Mouse (Mus musculus): ENCODE results near the gene Dnmbp. TPM values are rescaled to one million over a fixed set of nuclear protein-coding genes. Genes with fewer than 3 reads are reported as not detected.

Gene Dnmbp
- total and polyA plus RNA-seq, 3 experiments, result 5.4 to 9.4 TPM; not detected in 1

DNA sequence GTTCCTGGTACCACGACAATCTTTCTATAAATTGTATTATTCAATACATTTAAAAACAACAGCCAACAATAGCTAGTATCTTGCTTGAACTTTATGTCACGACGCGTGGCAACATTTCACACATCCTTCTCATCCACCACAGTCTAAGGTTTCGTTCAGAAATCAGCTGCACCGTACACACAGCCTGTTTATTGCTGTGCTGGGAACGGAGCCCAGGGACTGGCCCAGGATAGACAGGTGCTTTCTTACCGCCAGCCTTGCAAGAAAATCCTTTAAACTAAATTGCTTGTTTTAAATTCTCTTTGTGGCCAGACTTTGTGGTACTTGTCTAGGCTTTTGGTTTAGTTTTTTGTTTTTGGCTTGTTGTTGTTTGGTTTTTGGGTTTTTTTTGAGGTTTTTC, 62.6 kb downstream of the Dnmbp start:
- Histone ChIP-seq H3K4me1 (ENCODE audit: control insufficient read depth in 1 of 2, insufficient read depth in 2 of 2, low read length in 2 of 2) (no peaks in the 10 kb centered on the region), H3K27me3 (ENCODE audit: control insufficient read depth in 1 of 2, insufficient read depth in 2 of 2, low read length in 2 of 2) (no peaks in the 10 kb centered on the region)
- TF ChIP-seq TCF12 (IDR thresholded peaks at IDR 0.05; ENCODE audit: low read depth, low read length) (no peak), ZKSCAN1 (IDR thresholded peaks at IDR 0.05; ENCODE audit: low read depth, low read length) (no peak), CHD2 (IDR thresholded peaks at IDR 0.05; ENCODE audit: low read length) (no peak), KAT2A (conservative IDR thresholded peaks at IDR 0.05; ENCODE audit: low read depth, low read length) (no peak), NELFE (IDR thresholded peaks at IDR 0.05; ENCODE audit: low read depth, low read length) (no peak), USF1 (IDR thresholded peaks at IDR 0.05; ENCODE audit: low read depth, low read length) (no peak), ELF1 (IDR thresholded peaks at IDR 0.05; ENCODE audit: low read depth, low read length) (no peak), GATA1 (IDR thresholded peaks at IDR 0.05; ENCODE audit: low read depth, low read length) (no peak), JUND (IDR thresholded peaks at IDR 0.05; ENCODE audit: low read depth, low read length) (no peak), ZC3H11A (IDR thresholded peaks at IDR 0.05; ENCODE audit: low read depth, low read length) (no peak), EP300 (IDR thresholded peaks at IDR 0.05; ENCODE audit: low read depth in 1 of 2, low read length in 2 of 2) (no peak), HCFC1 (IDR thresholded peaks at IDR 0.05; ENCODE audit: low read depth, low read length) (no peak), POLR2AphosphoS2 (IDR thresholded peaks at IDR 0.05; ENCODE audit: low read length) (no peak), MAZ (IDR thresholded peaks at IDR 0.05; ENCODE audit: low read depth, low read length) (no peak), MYB (IDR thresholded peaks at IDR 0.05; ENCODE audit: low read depth, low read length) (no peak), POLR2AphosphoS5 (IDR thresholded peaks at IDR 0.05; ENCODE audit: borderline replicate concordance, low read depth, low read length) (no peak), SMC3 (IDR thresholded peaks at IDR 0.05; ENCODE audit: low read depth, low read length) (no peak), MAFK (IDR thresholded peaks at IDR 0.05; ENCODE audit: borderline replicate concordance, low read depth, low read length) (no peak), MXI1 (IDR thresholded peaks at IDR 0.05; ENCODE audit: low read depth, low read length) (no peak)

GRCm38 (mm10) chr19:43875996-43876395, 64.0 kb downstream of the Dnmbp start:
- no peak for TF ChIP-seq KAT2A (conservative IDR thresholded peaks at IDR 0.05; ENCODE audit: low read depth, low read length)
- TF ChIP-seq MYC (IDR thresholded peaks at IDR 0.05; ENCODE audit: low read depth, low read length), result no peak
- no peak for TF ChIP-seq MEF2A (IDR thresholded peaks at IDR 0.05; ENCODE audit: extremely low read depth, insufficient replicate concordance, low read depth, low read length, poor library complexity, severe bottlenecking)
- no peak for TF ChIP-seq TBP (IDR thresholded peaks at IDR 0.05; ENCODE audit: low read depth, low read length)
- no peak for TF ChIP-seq RAD21 (IDR thresholded peaks at IDR 0.05; ENCODE audit: low read depth, low read length)
- no peak for TF ChIP-seq ZC3H11A (IDR thresholded peaks at IDR 0.05; ENCODE audit: low read depth, low read length)
- no peak for TF ChIP-seq GATA1 (IDR thresholded peaks at IDR 0.05; ENCODE audit: low read depth, low read length)
- TF ChIP-seq BHLHE40 (IDR thresholded peaks at IDR 0.05; ENCODE audit: borderline replicate concordance, low read depth, low read length), result no peak
- no peak for TF ChIP-seq ZNF384 (IDR thresholded peaks at IDR 0.05; ENCODE audit: low read depth, low read length)
- TF ChIP-seq E2F4 (IDR thresholded peaks at IDR 0.05; ENCODE audit: borderline replicate concordance, low read depth, low read length), result no peak
- no peak for TF ChIP-seq UBTF (IDR thresholded peaks at IDR 0.05; ENCODE audit: borderline replicate concordance, insufficient read depth, low read depth, low read length)
- TF ChIP-seq POLR2AphosphoS5 (IDR thresholded peaks at IDR 0.05; ENCODE audit: borderline replicate concordance, low read depth, low read length), result no peak
- no peak for TF ChIP-seq NRF1 (IDR thresholded peaks at IDR 0.05; ENCODE audit: insufficient read depth, low read depth, low read length, poor library complexity, severe bottlenecking)
- TF ChIP-seq JUND (IDR thresholded peaks at IDR 0.05; ENCODE audit: low read depth, low read length), result no peak

More for the DNA sequence above, 62.6 kb downstream of the Dnmbp start:
- H3K79me2 ChIP-seq (ENCODE audit: control insufficient read depth, insufficient read depth, low read length, poor library complexity), result no peaks in the 10 kb centered on the region
- H3K9me3 ChIP-seq (replicated peaks; ENCODE audit: insufficient read depth, low read length), result no peaks in the 10 kb centered on the region
- H3K4me3 ChIP-seq (ENCODE audit: control insufficient read depth in 1 of 2, insufficient read depth in 1 of 2, low read depth in 2 of 2, low read length in 2 of 2), result no peak overlapping the region
- no peaks in the 10 kb centered on the region for H3K36me3 ChIP-seq (ENCODE audit: control insufficient read depth in 1 of 2, insufficient read depth in 2 of 2, low read length in 2 of 2)
- no peak overlapping the region for H3K9ac ChIP-seq (ENCODE audit: control insufficient read depth, low read depth, low read length, poor library complexity, severe bottlenecking)
- no peak for DNase-seq (ENCODE audit: low read depth, low spot score)
- no peak overlapping the region for H3K27ac ChIP-seq (ENCODE audit: control insufficient read depth, low read depth, low read length)

More at GRCm38 (mm10) chr19:43875996-43876395, 64.0 kb downstream of the Dnmbp start:
- Histone ChIP-seq H3K4me1 (ENCODE audit: control insufficient read depth in 1 of 2, insufficient read depth in 2 of 2, low read length in 2 of 2) (no peaks in the 10 kb centered on the region), H3K4me3 (ENCODE audit: control insufficient read depth in 1 of 2, insufficient read depth in 1 of 2, low read depth in 2 of 2, low read length in 2 of 2) (no peak overlapping the region), H3K79me2 (ENCODE audit: control insufficient read depth, insufficient read depth, low read length, poor library complexity) (no peaks in the 10 kb centered on the region), H3K9ac (ENCODE audit: control insufficient read depth, low read depth, low read length, poor library complexity, severe bottlenecking) (no peak overlapping the region), H3K27me3 (ENCODE audit: control insufficient read depth in 1 of 2, insufficient read depth in 2 of 2, low read length in 2 of 2) (no peaks in the 10 kb centered on the region), H3K27ac (ENCODE audit: control insufficient read depth, low read depth, low read length) (no peak overlapping the region), H3K9me3 (replicated peaks; ENCODE audit: insufficient read depth, low read length) (no peaks in the 10 kb centered on the region), H3K36me3 (ENCODE audit: control insufficient read depth in 1 of 2, insufficient read depth in 2 of 2, low read length in 2 of 2) (no peaks in the 10 kb centered on the region)
- no peak for DNase-seq (ENCODE audit: low read depth, low spot score)

Data from MEL (cell line).